Mouse (Mus musculus): ENCODE measurements around the gene Ubl4b. TPM values are rescaled to one million over a fixed set of nuclear protein-coding genes. Genes with fewer than 3 reads are reported as not detected.

Ubl4b gene
- total RNA-seq, 4 experiments from 2014 or later = not detected

GRCm38 (mm10) chr3:107568721-107569120 is 13.8 kb upstream of the Ubl4b start:
- DNase-seq (ENCODE audit: low spot score in 2 of 2) = no peak

DNA sequence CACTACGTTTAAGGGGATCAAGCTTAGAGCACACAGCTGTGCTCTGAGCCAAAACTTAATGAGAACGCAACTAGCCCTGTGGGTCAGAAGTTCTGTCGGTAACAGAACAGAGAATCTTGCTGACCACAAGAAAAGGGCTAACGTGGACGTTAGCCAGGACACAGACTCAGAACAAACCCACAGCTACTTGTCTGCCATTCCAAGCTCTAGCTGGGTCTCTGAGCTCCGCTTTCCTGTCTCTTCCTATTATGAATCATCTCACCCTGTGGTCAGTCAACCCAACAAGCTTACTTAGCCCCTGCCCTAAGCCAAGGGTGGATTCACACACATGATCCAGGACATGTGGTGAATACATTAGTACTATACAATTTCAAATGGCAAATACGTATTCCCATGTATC is 12.9 kb upstream of the Ubl4b start:
- no peak for DNase-seq (ENCODE audit: low spot score in 2 of 2)

- DNase-seq (ENCODE audit: low spot score in 2 of 2) = no peak
Measured at GRCm38 (mm10) chr3:107565331-107565730, 10.5 kb upstream of the Ubl4b start.

GRCm38 (mm10) chr3:107563880-107564279 is 9.0 kb upstream of the Ubl4b start:
- DNase-seq (ENCODE audit: low spot score in 2 of 2) = no peak

- no peak for DNase-seq (ENCODE audit: low spot score in 2 of 2)
Measured at GRCm38 (mm10) chr3:107562591-107562990, 7.7 kb upstream of the Ubl4b start.

- DNase-seq (ENCODE audit: low spot score in 2 of 2) = no peak
Measured at GRCm38 (mm10) chr3:107562104-107562503, 7.2 kb upstream of the Ubl4b start.

- DNase-seq (ENCODE audit: low spot score in 2 of 2) = peak; percentile 33 to 57
Measured at GRCm38 (mm10) chr3:107559183-107559582, 4.3 kb upstream of the Ubl4b start.

GRCm38 (mm10) chr3:107558740-107559139 is 3.9 kb upstream of the Ubl4b start:
- no peak for DNase-seq (ENCODE audit: low spot score in 2 of 2)

DNA sequence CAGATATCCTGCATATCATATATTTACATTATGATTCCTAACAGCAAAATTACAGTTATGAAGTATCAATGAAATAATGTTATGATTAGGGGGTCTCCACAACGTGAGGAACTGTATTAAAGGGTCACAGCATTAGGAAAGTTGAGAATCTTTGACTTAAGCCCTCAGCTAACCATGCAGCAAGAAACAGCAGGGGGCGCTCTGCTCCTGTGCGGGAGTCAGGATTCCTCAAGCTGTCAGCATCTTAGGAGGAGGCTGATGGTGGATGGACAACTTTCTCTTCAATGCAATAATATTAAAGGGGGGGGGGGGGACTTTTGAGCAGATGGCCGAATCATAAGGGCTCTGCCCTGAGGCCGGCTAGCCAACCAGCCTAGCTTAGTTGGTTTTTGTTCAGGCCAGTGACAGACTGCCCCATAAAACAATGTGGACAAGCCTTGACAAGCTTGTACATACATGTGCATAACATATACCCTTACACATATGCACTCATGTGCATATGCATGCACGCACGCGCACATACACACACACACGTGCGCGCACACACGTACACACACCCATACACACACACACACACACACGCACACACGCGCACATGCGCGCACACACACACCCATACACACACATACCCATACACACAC is 4.3 kb downstream of the Ubl4b start:
- DNase-seq (ENCODE audit: low spot score in 2 of 2) = peak in 1 of 2 experiments; percentile 18

DNA sequence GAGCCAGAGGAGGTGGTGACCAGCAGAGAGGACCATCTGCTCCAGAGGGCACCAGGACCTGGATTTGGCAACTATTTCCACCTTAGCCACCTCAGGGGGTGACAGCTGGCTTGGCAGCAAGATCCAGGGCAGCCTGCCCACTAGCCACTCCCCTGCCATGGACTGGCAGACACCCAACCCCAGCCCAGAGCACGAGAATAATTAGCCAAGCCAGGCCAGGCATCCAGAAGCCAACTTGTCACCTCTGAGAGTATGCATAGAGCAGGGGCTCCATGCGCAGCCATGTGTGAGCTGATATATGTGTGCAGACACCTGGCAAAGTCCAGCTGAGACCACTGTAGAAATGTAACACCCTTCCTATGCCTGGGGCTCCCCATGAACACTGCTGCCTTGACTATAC is 7.9 kb downstream of the Ubl4b start:
- DNase-seq (ENCODE audit: low spot score in 2 of 2) = peak in 1 of 2 experiments; percentile 12

DNA sequence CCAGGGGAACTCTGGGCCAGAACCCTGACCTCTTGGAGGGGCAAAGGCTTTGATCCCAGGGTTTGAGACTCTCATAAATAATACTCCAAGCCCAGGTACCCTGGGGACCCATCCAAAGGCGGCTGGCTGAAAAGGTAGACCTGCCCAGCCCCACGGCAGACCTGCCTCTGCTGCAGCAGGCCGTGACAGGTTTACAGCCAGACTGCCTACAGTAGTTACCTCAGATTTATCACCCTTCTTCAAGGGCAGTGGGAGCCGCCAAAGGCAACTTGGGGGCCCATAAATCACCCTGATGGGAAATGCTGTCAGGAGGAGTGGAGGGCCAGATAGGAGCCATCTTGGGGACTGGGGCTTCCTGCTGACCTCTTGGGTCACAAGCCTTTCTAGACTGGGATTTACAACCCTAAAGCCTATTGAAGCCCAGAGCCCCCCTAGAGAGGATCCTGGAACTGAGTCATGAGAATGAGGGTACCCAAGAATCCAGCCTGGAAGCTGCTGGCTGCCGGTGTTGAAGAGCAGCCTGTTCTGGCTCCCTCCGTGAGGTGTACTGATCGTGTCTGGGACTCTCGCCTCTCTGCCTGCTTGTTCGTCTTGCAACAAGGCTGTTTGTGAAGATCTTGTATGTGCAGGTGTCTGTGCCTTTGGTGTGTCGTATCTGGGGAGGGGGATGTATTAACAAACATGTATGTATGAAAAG is 9.0 kb downstream of the Ubl4b start:
- no peak for DNase-seq (ENCODE audit: low spot score in 2 of 2)

DNA sequence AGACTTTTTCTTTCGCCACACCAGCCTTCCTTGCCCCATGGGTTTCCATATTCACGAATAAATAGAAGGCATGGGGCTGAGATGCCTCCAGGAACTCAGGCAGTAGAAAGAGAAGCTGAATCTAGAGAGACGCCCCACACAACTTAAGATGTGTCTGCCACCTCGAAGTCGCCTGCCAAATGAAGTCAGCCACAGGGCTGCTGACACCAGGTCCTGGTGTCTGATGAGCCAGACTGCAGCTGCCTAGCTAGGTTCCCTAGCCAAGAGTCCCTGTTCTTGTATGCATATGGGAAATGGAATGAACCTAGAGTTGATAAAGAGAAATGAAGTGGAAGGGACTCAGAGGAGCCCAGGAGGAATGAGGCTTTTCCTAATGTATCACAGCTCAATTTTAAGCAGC is 9.6 kb downstream of the Ubl4b start:
- DNase-seq (ENCODE audit: low spot score in 2 of 2) = no peak

DNA sequence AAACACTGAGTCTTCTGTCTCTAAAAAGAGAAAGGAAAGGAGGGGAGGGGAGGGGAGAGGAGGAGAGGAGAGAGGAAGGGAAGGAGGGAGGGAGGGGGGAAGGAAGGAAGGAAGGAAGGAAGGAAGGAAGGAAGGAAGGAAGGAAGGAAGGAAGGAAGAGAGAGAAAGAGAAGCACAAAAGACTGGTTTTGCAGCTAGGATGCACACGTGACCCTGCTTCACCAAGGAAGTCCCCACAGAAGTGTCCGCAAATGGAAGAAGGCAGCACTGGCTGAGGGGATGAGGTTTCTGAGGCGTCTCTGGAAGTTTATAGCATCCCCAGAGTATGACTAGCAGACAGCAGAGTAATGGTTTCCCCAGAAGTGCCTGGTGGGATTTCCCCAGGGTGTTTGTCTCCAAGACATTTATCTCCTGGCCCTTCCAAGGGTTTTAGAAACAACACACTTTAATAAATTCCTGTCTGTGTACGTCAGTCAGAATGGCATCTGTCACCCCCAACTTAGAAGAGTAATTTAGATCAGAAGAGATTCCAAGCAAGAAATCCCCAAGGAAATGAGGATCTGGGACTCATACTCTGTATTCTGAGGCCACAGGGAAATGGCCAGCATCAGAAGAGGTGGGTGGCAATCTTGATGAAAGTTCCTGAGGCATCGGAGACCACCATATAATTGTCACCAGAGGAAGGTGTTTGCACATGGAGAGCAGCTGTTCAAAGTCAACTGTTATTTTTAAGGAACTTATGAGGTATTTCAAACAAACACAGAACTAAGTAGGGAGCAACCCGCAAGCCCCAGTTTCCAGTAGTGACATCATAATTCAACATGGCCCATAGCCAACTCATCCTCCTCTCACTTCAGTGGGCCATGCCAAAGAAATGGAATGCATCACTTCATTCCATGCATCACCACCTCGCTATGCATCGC is 11.5 kb downstream of the Ubl4b start:
- DNase-seq (ENCODE audit: low spot score in 2 of 2) = no peak

- DNase-seq (ENCODE audit: low spot score in 2 of 2) = no peak
Measured at GRCm38 (mm10) chr3:107542584-107542983, 12.3 kb downstream of the Ubl4b start.

DNA sequence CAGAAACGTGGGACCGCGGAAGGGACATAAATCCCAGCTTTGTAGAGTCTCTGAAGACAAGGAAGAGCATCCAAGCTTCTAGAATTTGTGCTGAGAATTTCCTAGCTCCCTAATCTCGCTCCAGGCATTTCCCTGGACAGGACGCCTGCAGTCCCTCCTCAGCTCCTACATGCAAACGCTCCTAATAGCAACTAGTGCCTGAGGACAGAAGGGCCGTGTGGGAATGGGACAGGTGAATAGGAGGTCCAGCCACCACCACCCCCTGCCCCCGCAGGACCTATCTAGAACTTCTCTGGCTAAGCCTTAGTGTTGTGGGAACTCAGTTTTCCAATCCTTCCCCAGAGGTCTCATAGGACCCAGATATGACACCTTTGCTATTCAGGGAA is 17.4 kb downstream of the Ubl4b start:
- DNase-seq (ENCODE audit: low spot score in 2 of 2) = no peak

DNA sequence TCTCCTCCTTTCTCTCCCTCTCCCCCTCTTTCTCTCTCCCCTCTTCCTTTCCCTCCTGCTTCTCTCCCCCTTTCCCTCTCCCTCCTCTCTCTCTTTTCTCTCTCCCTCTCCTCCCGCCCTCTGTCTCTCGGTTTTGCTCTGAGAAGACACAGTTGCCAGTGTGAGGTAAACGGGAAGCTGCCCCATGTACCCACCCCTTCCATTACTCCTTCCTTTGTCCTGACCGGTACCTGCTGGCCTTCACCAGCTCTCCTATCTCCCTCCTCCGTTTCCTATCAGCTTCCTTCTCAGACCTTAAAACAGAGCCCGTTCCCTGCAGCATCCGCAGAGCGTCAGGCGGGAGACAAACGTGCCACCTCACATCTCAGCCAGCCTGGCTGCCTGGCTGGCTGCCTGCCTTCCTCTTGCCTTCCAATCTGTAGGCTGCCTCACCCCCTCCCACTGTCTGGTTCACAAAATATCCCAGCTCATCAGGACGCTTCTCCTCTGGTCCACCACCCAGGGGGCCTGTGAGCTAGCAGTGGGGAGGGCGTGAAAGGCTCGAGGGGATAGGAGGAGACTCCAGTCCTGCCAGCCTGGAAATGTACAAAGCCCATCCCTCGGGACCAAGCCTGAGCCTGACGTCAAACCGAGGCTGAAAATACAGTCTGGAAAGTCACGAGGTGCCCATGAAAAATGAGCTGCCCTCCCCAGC is 17.9 kb downstream of the Ubl4b start:
- peak in 1 of 2 experiments; percentile 13 for DNase-seq (ENCODE audit: low spot score in 2 of 2)

GRCm38 (mm10) chr3:107534951-107535350 is 19.9 kb downstream of the Ubl4b start:
- DNase-seq (ENCODE audit: low spot score in 2 of 2) = no peak

DNA sequence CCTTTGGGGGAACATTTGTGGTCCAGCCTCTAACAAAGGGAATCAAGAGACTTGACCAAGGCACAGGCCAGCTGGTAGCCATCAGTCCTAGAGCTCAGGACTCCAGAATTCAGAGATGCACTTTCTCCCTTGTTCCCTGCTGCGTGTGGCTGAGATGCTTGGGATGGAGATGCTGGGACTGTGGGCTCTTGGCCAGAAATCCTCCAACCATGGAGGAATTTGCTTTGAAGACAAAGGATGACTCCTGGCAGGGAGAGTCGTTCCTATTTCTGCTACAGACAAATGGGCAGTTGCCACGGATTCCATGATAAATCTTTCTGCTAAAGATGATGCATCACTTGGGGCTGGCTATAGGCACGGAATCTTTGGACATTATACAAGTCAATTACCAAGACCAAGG is 21.3 kb downstream of the Ubl4b start:
- DNase-seq (ENCODE audit: low spot score in 2 of 2) = no peak

- DNase-seq (ENCODE audit: low spot score in 2 of 2) = no peak
Measured at GRCm38 (mm10) chr3:107530581-107530980, 24.3 kb downstream of the Ubl4b start.

DNA sequence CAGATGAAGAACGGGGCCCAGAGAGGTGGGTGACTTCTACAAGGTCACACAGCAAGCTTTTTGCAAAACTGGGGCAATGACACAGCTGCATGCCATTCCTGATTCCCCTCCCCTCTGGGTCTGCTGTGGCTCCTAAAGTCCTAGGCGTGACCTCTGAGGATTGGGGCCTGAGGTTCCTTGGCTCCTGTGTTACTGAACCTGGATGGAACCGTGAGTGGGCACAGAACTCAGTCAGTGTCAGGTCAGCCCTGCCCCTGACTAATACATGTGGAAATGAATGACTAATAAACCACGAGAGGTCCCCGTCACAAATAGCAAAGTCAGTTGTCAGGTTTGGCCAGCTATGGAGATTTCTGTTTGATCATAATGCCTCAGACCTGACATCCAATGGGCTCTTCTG is 25.7 kb downstream of the Ubl4b start:
- DNase-seq (ENCODE audit: low spot score in 2 of 2) = no peak

DNA sequence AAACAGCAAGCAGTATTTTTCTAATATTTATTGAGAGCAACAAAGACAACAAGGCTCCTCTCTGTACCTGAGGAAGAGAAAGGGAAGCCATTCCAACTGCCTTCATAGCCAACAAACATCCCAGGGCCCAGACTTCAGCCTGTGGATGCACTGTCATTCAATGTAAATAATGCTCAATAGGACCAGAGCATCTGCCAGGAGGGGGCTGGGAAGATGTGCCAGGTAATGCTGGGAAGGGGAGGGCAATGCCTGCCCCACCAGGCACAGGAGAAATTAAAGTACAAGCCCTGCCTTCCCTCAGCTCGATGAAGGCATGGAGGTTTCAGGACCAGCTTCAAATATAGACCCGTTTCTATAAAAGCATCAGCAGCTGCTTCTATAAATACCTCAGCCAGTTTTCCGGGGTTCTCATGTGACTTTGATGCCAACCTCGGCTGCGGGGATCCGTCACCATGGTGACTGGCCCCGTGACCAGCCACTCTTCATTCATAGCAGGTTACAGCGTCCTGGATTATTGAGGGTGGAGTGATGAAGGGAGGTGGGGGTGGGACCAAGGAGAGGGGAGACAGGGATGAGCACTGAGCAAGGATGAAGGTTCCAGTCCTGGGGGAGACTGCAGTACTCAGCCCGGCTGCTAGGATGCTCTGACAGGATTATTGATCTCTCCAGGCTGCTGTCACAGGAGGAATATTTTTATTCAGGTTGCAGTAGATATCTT is 26.3 kb downstream of the Ubl4b start:
- DNase-seq (ENCODE audit: low spot score in 2 of 2) = peak in 1 of 2 experiments; percentile 20

Data from gastrocnemius, adult 8-10 months (tissue).